Mouse (Mus musculus) liver, adult (tissue): ENCODE results near the gene Morc4.

Experiments used
- GATA4 ChIP-seq: IDR thresholded peaks from 2 replicates; pipeline ENCODE4 v1.6.1; 2014; ENCODE audit warnings: mild to moderate bottlenecking, low read length; ENCODE audit not compliant: insufficient replicate concordance

Gene Morc4

GRCm38 (mm10) chrX:139814018-139814635 lies 57.4 kb downstream of the Morc4 start:
- no peak for TF ChIP-seq GATA4

GRCm38 (mm10) chrX:139813299-139814002 lies 58.0 kb downstream of the Morc4 start:
- no peak for TF ChIP-seq GATA4

GRCm38 (mm10) chrX:139812636-139813298 lies 58.7 kb downstream of the Morc4 start:
- TF ChIP-seq GATA4: no peak

DNA sequence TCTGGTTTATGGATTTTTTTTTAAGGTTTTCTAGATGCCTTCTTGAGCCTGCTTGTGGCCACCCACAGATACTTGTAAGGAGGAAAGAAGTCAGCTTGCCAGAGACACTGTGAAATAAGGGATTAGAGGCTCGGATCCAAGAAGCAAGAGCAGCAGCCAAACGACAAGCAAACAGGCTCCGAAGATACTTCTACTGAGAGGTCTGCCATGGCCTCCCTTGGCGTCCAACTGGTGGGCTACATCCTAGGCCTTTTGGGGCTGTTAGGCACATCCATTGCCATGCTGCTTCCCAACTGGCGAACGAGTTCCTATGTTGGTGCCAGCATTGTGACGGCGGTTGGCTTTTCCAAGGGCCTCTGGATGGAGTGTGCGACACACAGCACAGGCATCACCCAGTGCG lies 63.0 kb downstream of the Morc4 start:
- TF ChIP-seq GATA4: no peak

DNA sequence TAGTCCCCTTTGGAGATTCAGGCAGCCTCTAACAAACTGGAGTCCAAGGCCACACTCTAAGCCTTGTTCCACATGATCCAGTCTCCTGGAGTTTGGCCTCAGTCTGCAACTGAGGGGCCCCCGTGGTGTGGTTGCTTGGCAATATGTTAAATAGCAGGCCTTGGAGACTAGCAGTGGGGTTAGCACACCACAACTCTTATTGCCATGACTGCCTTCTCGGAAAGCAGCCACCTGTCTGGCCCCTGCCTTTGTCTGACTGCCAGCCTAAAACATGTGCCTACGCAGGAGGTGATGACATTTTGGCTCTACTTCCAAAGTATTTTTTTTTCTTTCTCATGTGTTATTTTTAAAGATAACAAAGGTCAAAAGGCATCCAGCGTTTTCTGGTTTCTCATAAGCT lies 63.4 kb downstream of the Morc4 start:
- no peak for TF ChIP-seq GATA4

DNA sequence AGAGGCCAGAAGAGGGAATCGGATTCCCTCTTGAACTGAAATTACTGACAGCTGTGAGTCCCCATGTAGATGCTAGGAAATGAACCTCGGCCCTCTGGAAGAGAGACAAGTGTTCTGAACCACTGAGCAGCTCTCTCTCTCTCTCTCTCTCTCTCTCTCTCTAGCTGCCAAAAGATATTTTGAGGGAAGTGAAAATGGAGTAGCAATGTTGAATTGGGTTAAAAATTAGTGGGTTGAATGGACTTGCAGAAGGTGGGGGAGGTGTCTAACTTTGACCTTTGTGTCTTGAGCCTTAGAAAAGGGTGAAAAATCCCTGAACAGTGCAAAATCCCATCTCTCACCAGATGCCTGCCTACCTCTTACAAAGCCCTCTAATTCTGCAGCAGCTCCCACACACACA lies 64.1 kb downstream of the Morc4 start:
- TF ChIP-seq GATA4: no peak

DNA sequence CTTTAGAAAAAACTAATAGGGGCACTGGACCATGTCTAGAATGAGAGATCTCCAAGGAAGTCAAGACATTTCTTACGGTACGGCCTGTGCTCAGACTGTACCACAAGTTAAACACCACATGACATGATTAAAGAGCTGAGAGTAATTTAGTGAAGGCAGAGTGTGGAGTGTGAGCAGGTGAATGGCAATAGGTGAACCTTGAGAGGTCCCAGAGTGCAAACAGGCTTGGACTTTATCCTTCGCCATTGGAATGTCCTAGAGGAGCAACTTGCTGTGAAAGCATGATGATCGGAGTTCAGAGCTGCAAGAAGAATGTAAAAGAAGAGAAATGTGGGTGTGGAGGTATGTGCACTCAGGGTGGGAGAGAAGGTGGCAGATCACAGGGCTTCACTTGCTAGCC lies 65.6 kb downstream of the Morc4 start:
- TF ChIP-seq GATA4: no peak

DNA sequence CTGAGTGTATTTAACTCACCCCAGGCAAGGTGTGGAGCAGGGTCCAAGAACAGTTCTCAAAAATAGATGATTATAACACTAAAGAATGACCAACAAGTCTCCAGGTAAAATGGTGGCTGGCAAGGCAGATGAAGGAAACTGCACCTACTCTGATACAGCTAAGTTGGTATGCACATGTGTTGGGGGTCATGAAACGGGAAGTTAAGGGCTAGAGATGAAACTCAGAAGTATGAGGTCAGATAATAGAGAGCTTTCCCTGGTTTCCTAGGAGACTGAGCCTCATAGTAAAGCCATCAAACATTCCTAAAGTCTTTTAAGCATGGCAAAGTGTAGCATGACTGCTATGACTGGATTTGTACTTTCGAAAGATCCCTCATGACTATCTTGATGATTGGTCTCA lies 68.4 kb downstream of the Morc4 start:
- TF ChIP-seq GATA4: no peak

DNA sequence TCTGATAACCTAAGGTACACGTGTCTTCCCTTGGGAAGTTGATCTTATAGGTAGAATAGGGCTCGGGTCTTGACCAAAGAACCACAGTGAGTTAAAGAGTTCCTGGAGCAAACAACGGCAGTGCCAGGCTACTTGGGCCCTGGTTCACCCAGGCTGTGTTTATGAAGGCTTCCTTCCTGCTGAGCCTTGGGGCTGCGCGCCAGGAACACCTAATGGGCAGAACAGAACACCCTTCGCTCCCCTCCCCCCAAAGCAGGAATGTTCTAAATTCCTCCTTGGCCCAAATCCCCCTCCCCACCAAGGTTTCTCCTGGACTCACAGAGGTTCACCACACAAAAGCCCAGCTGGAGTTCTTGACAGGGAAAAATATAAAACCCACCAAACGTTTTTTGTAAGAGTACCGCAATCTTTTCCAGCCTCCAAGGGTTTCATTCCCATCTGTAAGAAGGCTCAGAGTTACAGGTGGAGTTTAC lies 71.0 kb downstream of the Morc4 start, which contains the start of gene Cldn2:
Gene Cldn2, plus strand, starts transcription at position 423 of the 473 bp plus-strand sequence.
- no peak for TF ChIP-seq GATA4

- TF ChIP-seq GATA4: no peak
Measured at GRCm38 (mm10) chrX:139799953-139800352, 71.5 kb downstream of the Morc4 start.

GRCm38 (mm10) chrX:139797875-139798274 lies 73.6 kb downstream of the Morc4 start:
- TF ChIP-seq GATA4: no peak

GRCm38 (mm10) chrX:139796037-139796436 lies 75.4 kb downstream of the Morc4 start:
- no peak for TF ChIP-seq GATA4

DNA sequence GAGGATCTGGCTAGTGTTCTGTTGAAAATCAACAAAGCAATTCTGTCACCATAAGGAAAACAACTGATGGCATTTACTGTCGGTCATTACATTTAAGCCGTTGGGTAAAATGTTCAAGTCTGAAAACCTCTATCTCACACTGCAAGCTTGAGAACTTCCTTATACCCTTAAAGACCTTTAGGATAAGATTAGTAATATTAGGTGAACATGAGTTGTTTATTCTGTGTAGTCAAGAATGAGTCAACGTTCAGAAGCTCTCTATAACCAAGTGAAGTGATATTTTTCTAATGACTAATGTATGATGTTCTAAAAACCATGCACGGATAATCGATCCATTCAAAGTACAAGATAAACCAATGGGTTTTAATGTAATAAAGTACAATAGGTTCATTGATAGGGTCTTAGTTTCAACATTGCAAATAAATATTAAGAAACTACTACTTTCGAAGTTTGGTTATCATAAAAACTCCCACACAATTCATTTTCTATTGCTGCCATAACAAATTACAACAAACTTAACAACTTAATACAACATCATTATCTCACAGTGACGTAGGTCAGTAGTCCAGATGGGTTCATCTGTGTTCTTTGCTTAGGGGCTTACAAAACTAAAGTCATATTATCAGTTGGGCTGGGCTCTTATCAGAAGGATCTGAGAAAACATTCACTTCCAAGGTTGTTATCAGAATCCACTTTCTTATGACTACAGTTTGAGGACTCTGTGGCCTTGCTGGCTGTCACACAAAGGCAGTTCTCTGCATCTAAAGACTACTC lies 77.2 kb downstream of the Morc4 start:
- TF ChIP-seq GATA4: no peak

- TF ChIP-seq GATA4: no peak
Measured at GRCm38 (mm10) chrX:139785764-139786163, 85.7 kb downstream of the Morc4 start.

- no peak for TF ChIP-seq GATA4
Measured at GRCm38 (mm10) chrX:139783045-139783422, 88.4 kb downstream of the Morc4 start.
